In the genomic region with DNA sequence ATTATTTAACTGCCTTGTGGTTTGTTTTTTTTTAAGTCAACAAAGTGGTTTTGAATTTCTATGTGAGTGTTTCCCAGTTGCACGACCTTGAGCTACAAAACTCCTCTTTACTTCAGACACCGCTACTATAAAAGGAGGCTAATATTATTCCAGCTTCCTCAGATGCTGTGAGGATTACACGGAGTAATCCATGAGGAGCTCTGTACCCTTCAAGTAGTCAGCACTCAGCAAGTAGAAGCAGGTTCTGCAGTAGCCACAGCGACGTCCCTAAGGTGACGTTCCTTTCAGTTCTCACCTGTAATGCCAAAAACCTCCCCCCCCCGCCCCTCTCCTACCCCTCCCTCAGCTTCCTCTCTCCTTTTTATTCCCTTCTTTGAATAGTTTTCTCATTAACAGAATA, we compare ENCODE assay signal across 10 mouse cellular contexts. TPM values are rescaled to one million over a fixed set of nuclear protein-coding genes. Genes with fewer than 3 reads are reported as not detected.
DNase-seq lines count a peak whose midpoint lies in the region; ATAC-seq and TF ChIP-seq lines count a peak whose summit lies in the region.
"Had no signal": no experiment of that assay in that cellular context is flagged by ENCODE, and none has a peak within 500 bp of the region (broad histone marks: within the 10 kb centered on the region; RNA-seq: fewer than 3 reads in every experiment).

No protein-coding gene starts in this region.

- peak overlapping the region; percentile 94 for H3K4me2 ChIP-seq in kidney, embryonic 15.5 days
- peak overlapping the region; percentile 97 for H3K4me2 ChIP-seq in embryonic facial prominence, embryonic 13.5 days
- H3K4me2 ChIP-seq in hindbrain, postnatal 0 days (ENCODE audit: low read depth, low read length): peak overlapping the region; percentile 93
- H3K4me2 ChIP-seq in midbrain, embryonic 15.5 days: peak overlapping the region; percentile 98

- no peak overlapping the region for H3K9ac ChIP-seq in kidney, embryonic 15.5 days
- H3K9ac ChIP-seq in embryonic facial prominence, embryonic 13.5 days: peak overlapping the region; percentile 83
- H3K9ac ChIP-seq in hindbrain, postnatal 0 days (replicated peaks; ENCODE audit: low read length): no peak overlapping the region
- no peak overlapping the region for H3K9ac ChIP-seq in midbrain, embryonic 15.5 days

- TF ChIP-seq CTCF in hindbrain, postnatal 0 days (IDR thresholded peaks at IDR 0.05; ENCODE audit: low read depth): no peak

- no peak for ATAC-seq in kidney, embryonic 15.5 days (replicated peaks; ENCODE audit: low FRiP score)
- no peak for ATAC-seq in embryonic facial prominence, embryonic 13.5 days (ENCODE audit: insufficient number of reproducible peaks, insufficient read depth, low FRiP score, low TSS enrichment, low read depth)
- ATAC-seq in hindbrain, postnatal 0 days: no peak
- ATAC-seq in midbrain, embryonic 15.5 days (replicated peaks): peak; percentile 53

- H3K27me3 ChIP-seq in kidney, embryonic 15.5 days: peaks cover 14% of the 10 kb centered on the region
- peaks cover 19% of the 10 kb centered on the region for H3K27me3 ChIP-seq in embryonic facial prominence, embryonic 13.5 days
- no peaks in the 10 kb centered on the region for H3K27me3 ChIP-seq in hindbrain, postnatal 0 days (ENCODE audit: insufficient read depth, low read length)
- H3K27me3 ChIP-seq in midbrain, embryonic 15.5 days (replicated peaks): no peaks in the 10 kb centered on the region; the same call in 1 of the 2 replicates

- H3K36me3 ChIP-seq in kidney, embryonic 15.5 days: no peaks in the 10 kb centered on the region
- no peaks in the 10 kb centered on the region for H3K36me3 ChIP-seq in embryonic facial prominence, embryonic 13.5 days
- no peaks in the 10 kb centered on the region for H3K36me3 ChIP-seq in hindbrain, postnatal 0 days (ENCODE audit: insufficient read depth, low read length)
- H3K36me3 ChIP-seq in midbrain, embryonic 15.5 days (replicated peaks): no peaks in the 10 kb centered on the region

- 7% methylated on average over 7 of the region's 7 CpGs for WGBS in kidney, embryonic 15.5 days
- 8% methylated on average over 7 of the region's 7 CpGs for WGBS in embryonic facial prominence, embryonic 13.5 days
- 9% methylated on average over 7 of the region's 7 CpGs for WGBS in hindbrain, postnatal 0 days
- 10% methylated on average over 7 of the region's 7 CpGs for WGBS in midbrain, embryonic 15.5 days

- no peaks in the 10 kb centered on the region for H3K9me3 ChIP-seq in kidney, embryonic 15.5 days (replicated peaks)
- no peaks in the 10 kb centered on the region for H3K9me3 ChIP-seq in embryonic facial prominence, embryonic 13.5 days
- no peaks in the 10 kb centered on the region for H3K9me3 ChIP-seq in hindbrain, postnatal 0 days (ENCODE audit: low read length)
- H3K9me3 ChIP-seq in midbrain, embryonic 15.5 days: no peaks in the 10 kb centered on the region

- peak overlapping the region; percentile 98 for H3K4me3 ChIP-seq in kidney, embryonic 15.5 days (replicated peaks)
- peak overlapping the region; percentile 88 for H3K4me3 ChIP-seq in embryonic facial prominence, embryonic 13.5 days
- H3K4me3 ChIP-seq in hindbrain, postnatal 0 days (ENCODE audit: low read length): peak overlapping the region; percentile 86
- peak overlapping the region; percentile 79 for H3K4me3 ChIP-seq in midbrain, embryonic 15.5 days

- peaks cover 13% of the 10 kb centered on the region for H3K4me1 ChIP-seq in kidney, embryonic 15.5 days
- H3K4me1 ChIP-seq in embryonic facial prominence, embryonic 13.5 days: peaks cover 17% of the 10 kb centered on the region; the same call in 1 of the 2 replicates
- H3K4me1 ChIP-seq in hindbrain, postnatal 0 days (ENCODE audit: insufficient read depth, low read length): no peaks in the 10 kb centered on the region
- H3K4me1 ChIP-seq in midbrain, embryonic 15.5 days: peaks cover 11% of the 10 kb centered on the region

- DNase-seq in kidney, postnatal 36 days: no peak
- DNase-seq in hindbrain, postnatal 0 days (ENCODE audit: low spot score): no peak
- DNase-seq in c-Kit-positive CD71-positive TER-119-positive erythroid progenitor cells, embryonic 14.5 days (ENCODE audit: low spot score): no peak
- DNase-seq in embryo, embryonic 11 days: no peak
- DNase-seq in layer of hippocampus, adult 11-12 months (ENCODE audit: low spot score): no peak

- no peak overlapping the region for H3K27ac ChIP-seq in kidney, embryonic 15.5 days
- no peak overlapping the region for H3K27ac ChIP-seq in embryonic facial prominence, embryonic 13.5 days
- H3K27ac ChIP-seq in hindbrain, postnatal 0 days: no peak overlapping the region
- H3K27ac ChIP-seq in midbrain, embryonic 15.5 days: no peak overlapping the region

RNA-seq across cellular contexts. Expression of a gene that starts 0.4 kb away (rescaled TPM):
- polyA plus RNA-seq in kidney, embryonic 15.5 days (2015; fragmentation: Nextera tagmentation; extraction: Ambion mirVana): 18.3 and 19.3 TPM in 2 replicates
- 13.7 and 15.6 TPM in 2 replicates for polyA plus RNA-seq in embryonic facial prominence, embryonic 13.5 days (2015; fragmentation: Nextera tagmentation; extraction: Ambion mirVana)
- 4.1 and 8.1 TPM in 2 replicates for total RNA-seq in hindbrain, postnatal 0 days (2014; rRNA removed)
- 4.3 and 5.1 TPM in 2 replicates for polyA plus RNA-seq in hindbrain, postnatal 0 days (2015; fragmentation: Nextera tagmentation; extraction: Ambion mirVana)
- polyA plus RNA-seq in midbrain, embryonic 15.5 days (2015; fragmentation: Nextera tagmentation; extraction: Ambion mirVana): 9.2 and 10.7 TPM in 2 replicates

RNA-seq across cellular contexts. Expression of a gene that starts 33.1 kb away (rescaled TPM):
- polyA plus RNA-seq in kidney, embryonic 15.5 days (2015; fragmentation: Nextera tagmentation; extraction: Ambion mirVana): 9.0 and 10.1 TPM in 2 replicates
- polyA plus RNA-seq in embryonic facial prominence, embryonic 13.5 days (2015; fragmentation: Nextera tagmentation; extraction: Ambion mirVana): 33.2 and 39.5 TPM in 2 replicates
- total RNA-seq in hindbrain, postnatal 0 days (2014; rRNA removed): 1.9 and 2.5 TPM in 2 replicates
- 2.4 and 2.7 TPM in 2 replicates for polyA plus RNA-seq in hindbrain, postnatal 0 days (2015; fragmentation: Nextera tagmentation; extraction: Ambion mirVana)
- polyA plus RNA-seq in midbrain, embryonic 15.5 days (2015; fragmentation: Nextera tagmentation; extraction: Ambion mirVana): 1.2 and 1.6 TPM in 2 replicates
- total RNA-seq: MEL; neutrophil, adult 5-6 weeks had no signal
